Mouse (Mus musculus) adrenal gland, postnatal 10 days (tissue): ENCODE results near the gene Caskin2. TPM values are rescaled to one million over a fixed set of nuclear protein-coding genes. Genes with fewer than 3 reads are reported as not detected.
"Not testable (repeated sequence)": the region's sequence is repeated elsewhere in the genome, so short reads cannot be mapped to it uniquely, and the experiment has no call there.

ENCODE experiments used
- DNase-seq: peaks from one replicate; pipeline ENCODE4 v3.0.0; 2021; ENCODE audit warnings: mixed read lengths
- microRNA-seq: library from miRNA; unstranded; fragments of <30 nt; microRNA quantifications from one replicate; pipeline ENCODE4 v1.2.0, GENCODE M21; 2021
- total RNA-seq, 2 experiments: library from RNA; stranded (reverse); gene quantifications; 2 replicates each; pipeline ENCODE4 v1.2.3; 2021

Caskin2 gene
- total RNA-seq, 2 experiments from 2014 or later: 43.3 to 47.0 TPM

GRCm38 (mm10) chr11:115764698-115765097, 48.7 kb downstream of the Caskin2 start:
- DNase-seq: no peak

GRCm38 (mm10) chr11:115762176-115762575, 51.3 kb downstream of the Caskin2 start:
- not testable (repeated sequence) for DNase-seq

GRCm38 (mm10) chr11:115753485-115753884, 60.0 kb downstream of the Caskin2 start:
- DNase-seq: no peak

- DNase-seq: no peak
Observed at GRCm38 (mm10) chr11:115752653-115753052, 60.8 kb downstream of the Caskin2 start.

- DNase-seq: no peak
Observed at GRCm38 (mm10) chr11:115751725-115752124, 61.7 kb downstream of the Caskin2 start.

- DNase-seq: no peak
Observed at GRCm38 (mm10) chr11:115749834-115750233, 63.6 kb downstream of the Caskin2 start.

Small RNA genes lying within 50 kb of the gene (microRNA-seq; reads per million reads assigned to microRNA genes)
- gene Mir5621: not detected

Other genes with a start within 250 kb of the Caskin2 start
- gene Nup85, start 249.2 kb downstream of the Caskin2 start, total RNA-seq: 10 to 100 TPM; 44.4 to 48.7 TPM
- 10 to 100 TPM; 92.1 to 92.6 TPM for gene Mrps7, start 209.7 kb downstream of the Caskin2 start, total RNA-seq
- 10 to 100 TPM; 20.0 to 35.9 TPM for gene Gga3, start 209.6 kb downstream of the Caskin2 start, total RNA-seq
- gene Mif4gd, start 200.7 kb downstream of the Caskin2 start, total RNA-seq: 100 to 1,000 TPM; 110 to 140 TPM
- gene Slc25a19, start 185.3 kb downstream of the Caskin2 start, total RNA-seq: 100 to 1,000 TPM; 169 to 231 TPM
- 100 to 1,000 TPM in 1 of 2 experiments, 10 to 100 TPM in 1; 99.1 to 104 TPM for gene Grb2, start 105.0 kb downstream of the Caskin2 start, total RNA-seq
- gene Tmem94, start 48.2 kb downstream of the Caskin2 start, total RNA-seq: 10 to 100 TPM; 62.0 to 79.6 TPM
- 10 to 100 TPM; 13.8 to 19.4 TPM for gene Tsen54, start 1.1 kb upstream of the Caskin2 start, total RNA-seq
- 10 to 100 TPM; 12.7 to 14.0 TPM for gene Llgl2, start 10.4 kb upstream of the Caskin2 start, total RNA-seq
- gene Myo15b, start 44.8 kb upstream of the Caskin2 start, total RNA-seq: 1 to 10 TPM in 1 of 2 experiments, under 1 TPM in 1; 0.91 to 1.2 TPM
- gene Smim5, start 86.3 kb upstream of the Caskin2 start, total RNA-seq: 1 to 10 TPM; 1.5 to 2.6 TPM
- gene Smim6, start 98.4 kb upstream of the Caskin2 start, total RNA-seq: under 1 TPM in 1 of 2 experiments, not detected in 1; 0.30 TPM
- 10 to 100 TPM; 38.0 to 38.1 TPM for gene Sap30bp, start 119.6 kb upstream of the Caskin2 start, total RNA-seq
- 10 to 100 TPM; 17.8 to 24.5 TPM for gene Recql5, start 119.8 kb upstream of the Caskin2 start, total RNA-seq
- gene Itgb4, start 161.1 kb upstream of the Caskin2 start, total RNA-seq: 1 to 10 TPM; 3.1 to 4.7 TPM
- gene Galk1, start 199.1 kb upstream of the Caskin2 start, total RNA-seq: 10 to 100 TPM; 67.0 to 90.6 TPM
- gene H3f3b, start 214.3 kb upstream of the Caskin2 start, total RNA-seq: 100 to 1,000 TPM; 401 to 426 TPM
- gene Unk, start 216.7 kb upstream of the Caskin2 start, total RNA-seq: 10 to 100 TPM; 21.0 to 26.0 TPM